Mouse (Mus musculus): ENCODE results near the gene Mcrip2.

Mcrip2 gene

DNA sequence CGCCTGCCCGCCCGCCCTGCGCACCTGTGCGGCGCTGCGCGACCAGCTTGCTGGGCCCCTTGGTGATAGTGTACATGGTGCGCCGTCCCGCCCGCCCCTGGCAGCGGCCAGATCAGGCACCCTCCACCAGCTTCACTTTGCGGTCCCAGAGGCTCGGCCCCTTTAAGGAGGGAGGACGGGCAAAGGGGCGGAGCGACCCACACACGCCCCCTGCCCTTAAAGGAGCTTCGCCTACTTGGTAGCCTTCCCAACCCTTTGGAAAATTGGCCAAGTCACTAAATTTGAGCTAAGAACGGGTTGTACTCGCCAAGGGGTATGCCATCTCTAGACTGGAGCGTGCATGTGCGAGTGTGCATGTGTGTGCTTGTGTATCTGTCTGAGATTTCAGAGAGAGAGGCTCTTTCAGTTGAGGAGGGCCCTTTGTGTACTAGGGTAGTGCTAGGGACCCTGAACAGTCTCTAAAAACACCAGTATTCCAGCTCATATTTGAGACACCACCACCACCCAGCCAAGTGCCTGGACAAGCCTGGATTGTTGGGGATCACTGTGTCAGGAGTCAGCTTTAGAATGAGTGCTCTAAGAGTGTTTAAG is at the start of gene Mcrip2:
Mcrip2 (minus strand) TSS at position 164 of the 591 bp plus-strand sequence.
- DNase-seq (ENCODE audit: low spot score) = peak; percentile 77

DNA sequence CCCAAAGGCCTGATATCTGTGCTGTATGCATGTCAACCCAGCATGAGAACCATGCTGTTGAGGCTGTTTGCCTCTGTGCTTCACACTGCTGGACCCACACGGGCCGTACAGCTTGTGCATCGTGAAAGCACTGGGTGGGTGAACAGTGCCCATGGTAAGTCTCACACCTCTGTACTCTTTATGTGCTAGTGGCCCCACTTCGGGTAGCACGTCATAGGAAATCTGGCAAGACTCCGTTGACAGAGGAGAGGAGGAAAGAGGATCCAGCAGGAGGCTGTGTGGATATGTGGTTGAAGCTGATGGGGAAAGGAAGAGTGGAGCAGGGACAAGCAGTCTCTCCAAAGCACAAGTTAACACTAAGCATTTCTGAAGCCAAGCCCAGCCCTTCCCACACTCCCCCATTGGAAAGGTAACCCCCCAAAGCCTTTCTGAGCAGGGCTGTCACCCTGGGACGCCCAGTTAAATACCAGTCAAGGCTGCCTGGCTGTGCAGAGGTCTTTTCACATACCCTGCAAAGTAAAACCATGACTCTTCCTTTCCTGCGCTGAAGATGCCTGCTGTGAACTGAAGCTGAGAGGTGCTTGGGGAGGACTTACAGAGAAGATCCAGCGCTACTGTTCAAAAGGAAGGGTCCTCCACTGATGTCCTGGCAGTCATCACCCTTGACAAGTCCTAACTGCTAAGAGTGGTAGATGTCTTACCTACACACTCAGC is 49.6 kb upstream of the Mcrip2 start:
- no peak for DNase-seq (ENCODE audit: low spot score)

DNA sequence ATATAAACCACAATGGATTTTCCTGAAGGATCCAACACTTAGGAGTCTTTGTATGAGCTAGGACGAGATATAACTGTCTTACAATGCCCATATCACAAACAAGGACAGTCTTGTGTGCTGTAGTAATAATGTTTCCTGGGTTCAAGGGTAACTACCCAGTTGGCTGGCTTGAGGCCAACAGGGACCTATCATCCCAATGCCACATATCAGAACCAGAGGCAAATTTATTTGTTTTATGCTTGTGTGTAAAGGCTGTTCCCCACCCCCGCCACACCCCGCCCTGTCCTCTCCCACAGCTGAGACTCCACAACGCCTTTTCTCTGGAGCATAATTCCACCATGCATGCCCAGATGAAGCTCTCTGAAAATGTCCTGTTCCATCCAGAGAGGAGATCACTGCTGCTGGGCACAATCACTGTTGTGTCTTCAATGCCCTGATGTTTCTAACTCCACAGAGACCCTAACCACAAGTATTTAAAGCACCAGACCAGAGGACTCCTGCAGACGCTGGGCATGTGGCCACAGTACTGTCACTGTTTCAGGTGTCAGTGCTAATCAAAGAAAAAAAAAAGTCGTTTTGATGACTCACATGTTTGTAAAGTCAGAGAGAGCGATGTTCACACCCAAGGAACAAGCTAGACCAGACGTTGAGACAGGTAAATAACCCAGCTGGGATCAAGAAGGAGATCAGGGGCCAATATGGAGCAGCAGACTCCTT is 48.5 kb upstream of the Mcrip2 start:
- no peak for DNase-seq (ENCODE audit: low spot score)

- DNase-seq (ENCODE audit: low spot score) = no peak
These were observed 45.7 kb upstream of the Mcrip2 start for GRCm38 (mm10) chr17:25914295-25914694.

GRCm38 (mm10) chr17:25913877-25914275 is 45.3 kb upstream of the Mcrip2 start:
- DNase-seq (ENCODE audit: low spot score) = no peak

DNA sequence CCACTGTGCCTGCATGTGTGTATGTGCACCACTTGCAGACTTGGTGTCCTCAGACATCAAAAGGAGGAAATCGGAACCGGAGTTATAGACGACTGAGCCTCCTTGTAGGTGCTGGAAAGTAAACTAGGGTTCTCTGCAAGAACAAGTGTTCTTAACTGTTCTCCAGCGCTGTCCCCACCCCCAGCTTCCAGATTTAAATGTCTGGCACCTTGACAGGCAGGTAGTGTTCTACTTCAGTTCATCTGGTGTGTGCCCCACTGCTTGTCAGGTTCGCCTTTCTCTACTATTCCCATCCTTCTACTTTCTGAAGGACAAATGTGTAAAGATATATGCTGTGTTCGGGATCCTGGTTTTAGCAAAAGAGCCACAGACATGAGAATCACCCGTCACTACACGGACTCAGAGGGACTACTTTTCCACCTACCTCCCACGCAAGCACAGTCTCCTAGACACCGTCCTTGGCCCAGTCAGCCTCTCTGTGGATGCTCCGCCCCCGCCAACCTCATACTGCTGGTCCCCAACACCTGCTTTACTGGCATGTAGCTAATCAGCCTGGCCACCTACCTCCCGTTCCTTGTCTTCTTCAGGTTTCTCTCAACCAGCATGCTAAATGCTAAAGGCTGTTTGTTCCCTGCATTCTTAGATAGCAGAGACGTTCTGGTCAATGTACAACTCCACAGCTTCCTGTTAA is 44.8 kb upstream of the Mcrip2 start:
- no peak for DNase-seq (ENCODE audit: low spot score)

GRCm38 (mm10) chr17:25911816-25912215 is 43.3 kb upstream of the Mcrip2 start:
- DNase-seq (ENCODE audit: low spot score) = peak; percentile 49

DNA sequence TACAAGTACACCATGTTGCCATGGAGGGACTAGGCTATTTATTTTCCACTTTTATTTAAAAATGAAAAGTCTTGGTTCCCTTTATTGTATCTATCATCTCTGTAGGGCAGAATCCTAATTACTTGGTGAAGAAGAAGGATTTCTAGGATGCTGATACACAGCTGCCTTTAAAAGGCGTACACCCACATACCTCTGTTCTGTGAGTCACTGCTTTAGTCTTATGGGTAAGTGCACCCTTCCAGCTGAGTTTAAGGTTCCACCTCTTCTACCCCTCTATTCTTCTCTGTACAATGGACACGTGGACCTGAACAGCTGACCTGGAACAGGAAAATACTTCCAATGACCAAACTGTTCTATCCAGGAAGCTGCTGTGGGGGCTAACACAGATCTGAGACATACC is 39.1 kb upstream of the Mcrip2 start:
- DNase-seq (ENCODE audit: low spot score) = no peak

DNA sequence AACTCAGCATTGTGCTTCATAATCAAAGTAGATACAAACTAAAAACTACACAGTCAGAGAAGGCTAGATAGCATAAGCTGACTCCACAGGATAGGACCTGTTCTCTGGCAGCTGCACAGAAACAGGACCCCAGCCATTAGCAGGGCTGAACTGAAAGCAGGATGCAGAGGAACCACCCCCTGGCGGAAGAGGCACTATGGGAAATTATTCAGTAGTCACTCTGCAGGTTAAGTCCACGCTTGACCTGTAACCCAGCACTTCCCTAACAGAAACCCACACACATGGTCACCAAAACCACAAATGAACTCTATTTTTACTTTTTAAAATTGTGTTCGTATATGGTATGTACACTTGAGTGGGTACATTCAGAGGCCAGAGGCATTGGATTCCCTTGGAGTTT is 34.5 kb upstream of the Mcrip2 start:
- DNase-seq (ENCODE audit: low spot score) = no peak

DNA sequence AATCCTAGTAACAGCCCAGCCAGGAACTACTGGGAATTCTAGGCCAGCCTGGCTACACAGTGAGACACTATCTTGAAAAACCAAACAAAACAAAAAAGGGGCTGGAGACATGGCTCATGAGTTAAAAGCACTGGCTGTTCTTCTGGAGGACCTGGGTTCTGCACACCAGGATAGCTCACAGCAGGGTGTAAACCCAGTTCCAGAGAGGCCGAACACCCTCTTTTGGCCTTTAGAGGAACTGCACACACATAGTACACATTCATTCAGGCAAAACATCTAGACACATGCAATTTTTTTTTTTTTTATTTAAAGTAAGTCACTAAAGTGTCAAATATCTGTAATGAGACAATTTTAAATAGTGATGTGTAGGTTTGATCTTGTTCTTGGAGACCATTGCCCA is 31.6 kb upstream of the Mcrip2 start:
- DNase-seq (ENCODE audit: low spot score) = no peak

DNA sequence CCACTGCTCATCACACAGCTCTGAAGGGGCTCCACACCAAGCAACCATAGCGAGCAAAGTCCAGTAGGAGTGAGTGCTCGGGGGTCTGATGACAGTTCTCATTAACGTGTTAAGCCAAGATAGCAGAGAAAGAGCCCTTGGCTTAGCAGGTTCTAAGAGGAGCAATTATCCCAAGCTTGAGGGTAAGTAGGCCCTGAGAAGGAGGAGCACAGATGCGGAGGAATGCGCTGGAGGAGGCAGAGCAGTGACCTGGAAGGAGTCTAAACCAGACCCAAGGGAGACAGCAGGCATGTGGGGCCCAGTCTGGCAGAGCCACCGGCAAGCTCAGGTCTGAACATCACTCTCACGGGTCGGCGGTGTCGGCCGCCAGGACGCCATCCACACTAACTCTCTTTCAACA is 27.3 kb upstream of the Mcrip2 start:
- no peak for DNase-seq (ENCODE audit: low spot score)

GRCm38 (mm10) chr17:25895415-25895814 is 26.9 kb upstream of the Mcrip2 start:
- no peak for DNase-seq (ENCODE audit: low spot score)

DNA sequence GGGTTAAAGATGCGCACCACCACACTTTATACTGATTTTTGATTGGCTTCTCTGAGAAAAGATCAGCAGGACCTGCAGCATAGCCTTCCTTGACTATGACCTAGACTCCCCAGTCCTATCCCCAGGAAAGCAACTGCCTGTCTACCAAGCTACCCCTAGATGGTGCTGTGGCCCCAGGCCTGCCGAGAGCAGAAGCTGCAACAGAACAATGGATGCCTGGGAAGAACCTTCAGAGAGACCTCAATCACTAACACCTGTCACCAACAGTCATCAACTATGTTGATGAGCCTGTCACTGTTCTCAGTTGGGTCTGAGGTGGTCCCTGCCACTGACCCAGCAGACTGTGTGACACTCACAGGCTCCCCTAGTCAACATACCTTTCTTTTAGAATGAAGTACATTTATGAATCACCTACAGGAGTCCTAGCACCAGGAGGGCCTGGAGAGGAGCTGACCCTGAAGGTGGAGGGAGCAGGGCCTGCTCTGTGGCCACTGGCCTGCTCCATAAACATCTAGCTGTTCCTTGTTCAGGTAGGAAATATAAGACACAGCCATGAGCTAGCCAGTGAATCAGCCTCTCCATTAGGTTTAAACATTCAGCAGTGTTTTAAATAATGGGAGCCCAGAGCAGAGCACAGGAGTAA is 25.5 kb upstream of the Mcrip2 start:
- DNase-seq (ENCODE audit: low spot score) = peak; percentile 77

- DNase-seq (ENCODE audit: low spot score) = no peak
These were observed 20.3 kb upstream of the Mcrip2 start for GRCm38 (mm10) chr17:25888837-25889236.

DNA sequence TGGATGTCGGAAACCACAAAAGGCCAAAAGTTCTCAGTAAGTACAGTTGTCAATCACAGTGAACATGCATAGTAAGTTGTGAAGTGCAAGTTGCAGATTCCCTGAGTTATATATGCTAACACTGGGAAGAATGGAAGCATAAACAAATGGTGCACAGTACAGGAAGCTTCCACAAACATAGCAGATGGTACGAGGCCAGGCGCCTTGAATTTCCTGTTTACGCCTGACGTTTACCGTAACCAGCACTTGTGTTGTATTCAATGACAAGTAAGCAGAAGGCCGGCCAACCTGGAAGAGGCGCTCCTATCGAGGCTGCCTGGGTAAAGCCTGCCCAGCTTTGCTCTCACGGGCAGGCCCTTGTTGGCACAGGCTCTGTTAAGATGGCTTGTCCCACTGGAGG is 18.9 kb upstream of the Mcrip2 start:
- DNase-seq (ENCODE audit: low spot score) = no peak

DNA sequence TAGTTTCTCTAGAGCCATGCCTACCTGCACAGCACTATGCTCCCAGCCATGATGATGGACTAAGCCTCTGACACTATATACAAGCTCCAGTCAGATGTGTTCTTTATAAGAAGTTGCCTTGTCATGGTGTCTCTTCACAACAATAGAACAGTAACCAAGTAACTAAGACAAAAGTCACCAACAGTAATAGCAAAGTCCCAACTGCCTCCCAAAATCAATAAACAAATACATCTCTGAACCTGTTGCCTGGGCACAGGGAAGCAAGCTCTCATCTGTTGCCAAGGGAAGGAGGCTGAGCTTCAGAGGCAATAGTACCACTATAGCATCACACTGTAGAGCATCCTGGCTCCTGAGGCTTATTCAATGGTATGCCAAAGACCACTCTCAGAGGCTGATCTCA is 18.2 kb upstream of the Mcrip2 start:
- DNase-seq (ENCODE audit: low spot score) = no peak

DNA sequence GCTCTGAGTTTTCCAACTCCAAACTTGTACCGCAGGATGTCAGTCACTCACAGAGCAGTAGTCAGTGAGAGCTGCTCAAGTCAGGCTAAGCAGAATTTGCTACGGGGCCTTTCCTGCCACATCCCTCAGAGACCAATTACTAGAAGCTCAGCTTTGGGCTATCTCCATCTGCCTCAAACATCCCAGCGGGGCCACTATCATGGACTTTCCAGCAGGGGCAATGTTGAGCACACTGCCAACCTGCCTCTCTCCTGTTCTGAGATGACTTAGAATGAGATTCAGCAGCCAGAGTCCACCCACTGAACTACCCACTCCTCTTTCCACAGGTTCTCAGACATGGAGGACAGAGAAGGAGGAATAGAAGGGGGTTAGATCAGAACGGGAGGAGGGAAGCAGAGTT is 17.1 kb upstream of the Mcrip2 start:
- DNase-seq (ENCODE audit: low spot score) = peak; percentile 42

GRCm38 (mm10) chr17:25883824-25884223 is 15.3 kb upstream of the Mcrip2 start:
- no peak for DNase-seq (ENCODE audit: low spot score)

- no peak for DNase-seq (ENCODE audit: low spot score)
These were observed 14.7 kb upstream of the Mcrip2 start for GRCm38 (mm10) chr17:25883268-25883667.

- DNase-seq (ENCODE audit: low spot score) = no peak
These were observed 13.7 kb upstream of the Mcrip2 start for GRCm38 (mm10) chr17:25882306-25882705.

DNA sequence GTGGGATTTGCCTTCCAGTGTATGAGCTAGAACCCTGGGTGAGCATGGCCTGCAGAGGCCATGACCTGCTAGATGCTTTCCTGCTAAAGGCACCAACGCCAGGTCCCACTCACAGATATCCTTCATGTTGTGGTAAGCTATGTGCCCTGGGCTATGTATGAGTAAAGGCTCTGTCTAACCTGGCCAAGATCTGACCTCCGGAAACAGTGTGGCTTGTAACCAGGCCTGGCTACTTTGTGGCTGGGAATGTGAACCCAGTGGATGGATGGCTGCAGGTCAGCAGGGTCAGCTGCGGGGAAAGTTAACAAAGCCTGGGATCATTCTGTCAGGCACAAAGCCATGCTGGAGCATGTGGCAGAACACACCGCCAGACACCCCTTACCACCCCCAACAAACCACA is 13.1 kb upstream of the Mcrip2 start:
- no peak for DNase-seq (ENCODE audit: low spot score)

DNA sequence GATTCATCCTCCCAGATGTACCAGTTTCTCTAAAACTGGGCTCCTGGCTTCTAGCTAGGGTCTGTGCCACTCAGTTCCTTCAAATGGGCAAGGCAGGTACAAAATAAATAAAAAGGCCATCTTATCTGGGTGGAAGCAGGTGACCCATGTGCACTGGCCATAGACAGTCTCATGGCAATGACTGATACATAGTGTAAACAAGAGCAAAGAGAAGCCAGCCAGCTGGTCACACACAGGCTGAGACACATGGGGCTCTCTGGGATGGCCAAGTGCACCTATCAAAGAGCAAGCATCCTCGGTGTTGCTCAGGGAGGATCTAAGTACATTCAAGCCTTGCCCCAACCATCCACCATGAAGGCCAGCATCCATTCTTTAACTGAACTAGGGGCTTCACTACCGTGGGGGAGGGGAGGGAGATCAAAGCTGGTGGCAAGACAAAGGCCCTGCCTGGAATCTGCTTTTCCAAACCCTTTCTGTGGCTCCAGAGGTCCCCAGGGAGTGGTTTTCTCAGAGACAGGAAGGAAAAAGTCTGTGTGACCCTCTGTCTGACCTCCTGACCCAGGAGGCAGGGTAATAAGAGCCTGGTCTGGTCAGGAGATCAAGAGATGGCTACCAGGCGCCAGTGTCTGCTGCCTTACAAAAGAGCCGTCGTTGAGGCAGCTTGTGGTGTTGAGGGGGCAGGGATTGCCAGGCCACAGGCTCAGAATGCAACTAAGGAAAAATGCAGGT is 12.5 kb upstream of the Mcrip2 start:
- no peak for DNase-seq (ENCODE audit: low spot score)

All from MN1 (cell line).